10 mouse cellular contexts compared by ENCODE assay signal in the genomic region with DNA sequence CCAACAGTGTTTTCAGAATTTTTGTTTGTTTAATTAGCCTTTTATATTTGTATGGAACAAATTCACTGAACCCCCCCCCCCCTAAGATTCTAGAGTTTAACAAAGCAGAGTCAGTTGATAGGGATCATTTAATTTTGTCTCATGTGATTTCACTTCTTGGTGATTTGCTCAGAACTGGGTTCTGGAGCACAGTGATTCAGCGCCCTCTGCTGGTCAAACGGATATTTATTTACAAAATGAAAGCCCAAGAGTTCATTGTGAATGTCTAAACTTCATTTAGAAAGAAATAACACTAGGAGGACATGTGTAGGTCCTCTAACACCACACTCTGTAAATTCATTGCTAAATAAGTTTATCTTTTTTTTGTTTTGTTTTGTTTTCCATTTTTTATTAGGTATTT. TPM values are rescaled to one million over a fixed set of nuclear protein-coding genes. Genes with fewer than 3 reads are reported as not detected.
DNase-seq lines count a peak whose midpoint lies in the region; ATAC-seq and TF ChIP-seq lines count a peak whose summit lies in the region.
"Had no signal": no experiment of that assay in that cellular context is flagged by ENCODE, and none has a peak within 500 bp of the region (broad histone marks: within the 10 kb centered on the region; RNA-seq: fewer than 3 reads in every experiment).

No protein-coding gene starts in this region.

- H3K4me3 ChIP-seq in forebrain, embryonic 10.5 days, result no peak overlapping the region
- H3K4me3 ChIP-seq in forebrain, embryonic 15.5 days, result no peak overlapping the region
- no peak overlapping the region for H3K4me3 ChIP-seq in forebrain, embryonic 11.5 days (ENCODE audit: low read depth, low read length)
- H3K4me3 ChIP-seq in lung, embryonic 14.5 days (ENCODE audit: low read depth, low read length), result no peak overlapping the region
- H3K4me3 ChIP-seq: stomach, embryonic 15.5 days had no signal

- WGBS in forebrain, embryonic 10.5 days, result 1% methylated on average over 2 of the region's 2 CpGs
- WGBS in forebrain, embryonic 15.5 days, result 0% methylated on average over 2 of the region's 2 CpGs
- 0% methylated on average over 2 of the region's 2 CpGs for WGBS in forebrain, embryonic 11.5 days
- 0% methylated on average over 2 of the region's 2 CpGs for WGBS in lung, embryonic 14.5 days

- DNase-seq in forebrain, embryonic 10.5 days (ENCODE audit: extremely low spot score, low spot score), result peak; percentile 45
- peak; percentile 64 for DNase-seq in A20 (ENCODE audit: low read depth, low spot score)
- peak; percentile 26 to 60 for DNase-seq in adrenal gland, postnatal 36 days
- DNase-seq in forebrain, embryonic 11.5 days (ENCODE audit: low spot score), result peak; percentile 69
- peak; percentile 62 for DNase-seq in kidney, postnatal 14 days
- DNase-seq in lung, embryonic 14.5 days, result peak; percentile 93
- DNase-seq in right cerebral cortex, postnatal 25 days, result peak; percentile 8

- no peak overlapping the region for H3K4me2 ChIP-seq in forebrain, embryonic 15.5 days (replicated peaks)
- no peak overlapping the region for H3K4me2 ChIP-seq in forebrain, embryonic 11.5 days (ENCODE audit: low read depth, low read length, severe bottlenecking)
- H3K4me2 ChIP-seq in lung, embryonic 14.5 days, result no peak overlapping the region
- H3K4me2 ChIP-seq: stomach, embryonic 15.5 days had no signal

- peak; percentile 76 for TF ChIP-seq CTCF in lung, embryonic 14.5 days (IDR thresholded peaks at IDR 0.05; ENCODE audit: low read depth)

- H3K27ac ChIP-seq in forebrain, embryonic 10.5 days, result no peak overlapping the region
- no peak overlapping the region for H3K27ac ChIP-seq in forebrain, embryonic 15.5 days (replicated peaks)
- no peak overlapping the region for H3K27ac ChIP-seq in forebrain, embryonic 11.5 days (ENCODE audit: low read depth, low read length)
- no peak overlapping the region for H3K27ac ChIP-seq in lung, embryonic 14.5 days (ENCODE audit: low read depth)
- H3K27ac ChIP-seq: stomach, embryonic 15.5 days had no signal

- H3K27me3 ChIP-seq in forebrain, embryonic 10.5 days (ENCODE audit: poor library complexity, severe bottlenecking), result no peaks in the 10 kb centered on the region
- no peaks in the 10 kb centered on the region for H3K27me3 ChIP-seq in forebrain, embryonic 15.5 days
- H3K27me3 ChIP-seq in forebrain, embryonic 11.5 days (ENCODE audit: control insufficient read depth, insufficient read depth, low read length), result no peaks in the 10 kb centered on the region
- H3K27me3 ChIP-seq in lung, embryonic 14.5 days (ENCODE audit: insufficient read depth, low read length), result no peaks in the 10 kb centered on the region
- H3K27me3 ChIP-seq: stomach, embryonic 15.5 days had no signal

- H3K9me3 ChIP-seq in forebrain, embryonic 10.5 days, result no peaks in the 10 kb centered on the region
- no peaks in the 10 kb centered on the region for H3K9me3 ChIP-seq in forebrain, embryonic 15.5 days
- H3K9me3 ChIP-seq in forebrain, embryonic 11.5 days (ENCODE audit: control insufficient read depth, low read length), result no peaks in the 10 kb centered on the region
- H3K9me3 ChIP-seq in lung, embryonic 14.5 days (ENCODE audit: low read depth, low read length), result no peaks in the 10 kb centered on the region
- H3K9me3 ChIP-seq: stomach, embryonic 15.5 days had no signal

- no peak for ATAC-seq in forebrain, embryonic 15.5 days (replicated peaks)
- 0 out of 2 replicates have a peak, but pooled peaks have one; percentile 33 for ATAC-seq in forebrain, embryonic 11.5 days (replicated peaks; ENCODE audit: low FRiP score)
- ATAC-seq in lung, embryonic 14.5 days (ENCODE audit: insufficient read depth), result no peak

- peaks cover 9% of the 10 kb centered on the region for H3K4me1 ChIP-seq in forebrain, embryonic 10.5 days
- H3K4me1 ChIP-seq in forebrain, embryonic 15.5 days, result no peaks in the 10 kb centered on the region
- no peaks in the 10 kb centered on the region for H3K4me1 ChIP-seq in forebrain, embryonic 11.5 days (replicated peaks; ENCODE audit: control insufficient read depth, insufficient read depth, low read length)
- no peaks in the 10 kb centered on the region for H3K4me1 ChIP-seq in lung, embryonic 14.5 days (ENCODE audit: insufficient read depth)
- H3K4me1 ChIP-seq: stomach, embryonic 15.5 days had no signal

- no peaks in the 10 kb centered on the region for H3K36me3 ChIP-seq in forebrain, embryonic 10.5 days (replicated peaks)
- no peaks in the 10 kb centered on the region for H3K36me3 ChIP-seq in forebrain, embryonic 15.5 days
- no peaks in the 10 kb centered on the region for H3K36me3 ChIP-seq in forebrain, embryonic 11.5 days (ENCODE audit: control insufficient read depth, insufficient read depth, low read length)
- no peaks in the 10 kb centered on the region for H3K36me3 ChIP-seq in lung, embryonic 14.5 days (ENCODE audit: insufficient read depth)
- H3K36me3 ChIP-seq: stomach, embryonic 15.5 days had no signal

- no peak overlapping the region for H3K9ac ChIP-seq in forebrain, embryonic 15.5 days (replicated peaks)
- no peak overlapping the region for H3K9ac ChIP-seq in forebrain, embryonic 11.5 days (ENCODE audit: low read length)
- H3K9ac ChIP-seq in lung, embryonic 14.5 days, result no peak overlapping the region
- H3K9ac ChIP-seq: stomach, embryonic 15.5 days had no signal

RNA-seq across cellular contexts. Expression of a gene that starts 29.5 kb away (rescaled TPM):
- 0.22 and 0.38 TPM in 2 replicates for polyA plus RNA-seq in forebrain, embryonic 10.5 days (2016; fragmentation: Nextera tagmentation; extraction: Ambion mirVana)
- 0.10 and 0.19 TPM in 2 replicates for polyA plus RNA-seq in forebrain, embryonic 15.5 days (2015; fragmentation: Nextera tagmentation; extraction: Ambion mirVana)
- under 1 TPM in 1 of 2 experiments, not detected in 1; 0.20 TPM for total RNA-seq in adrenal gland, postnatal 36 days (2021)
- polyA plus RNA-seq in forebrain, embryonic 11.5 days (2014; fragmentation: Nextera tagmentation; extraction: Ambion mirVana), result 0.39 and 0.92 TPM in 2 replicates
- polyA plus RNA-seq in lung, embryonic 14.5 days (2014; fragmentation: Nextera tagmentation; extraction: Ambion mirVana), result 0.14 and 0.73 TPM in 2 replicates
- total RNA-seq: left cerebral cortex, postnatal 36 days had no signal

RNA-seq across cellular contexts. Expression of a gene that starts 35.2 kb away (rescaled TPM):
- not detected in 2 replicates for polyA plus RNA-seq in forebrain, embryonic 10.5 days (2016; fragmentation: Nextera tagmentation; extraction: Ambion mirVana)
- polyA plus RNA-seq in forebrain, embryonic 15.5 days (2015; fragmentation: Nextera tagmentation; extraction: Ambion mirVana), result not detected in 2 replicates
- total RNA-seq in adrenal gland, postnatal 36 days (2021), result not detected
- not detected in 2 replicates for polyA plus RNA-seq in forebrain, embryonic 11.5 days (2014; fragmentation: Nextera tagmentation; extraction: Ambion mirVana)
- not detected in 2 replicates for polyA plus RNA-seq in lung, embryonic 14.5 days (2014; fragmentation: Nextera tagmentation; extraction: Ambion mirVana)

Comparison
In these comparisons a context has a peak if more than half of its experiments do, and no peak if none do; other contexts are left out.
1. DNase-seq: peak in every context shown above with its lines; median percentile 93 in lung, embryonic 14.5 days; 69 in forebrain, embryonic 11.5 days; 64 in A20; 62 in kidney, postnatal 14 days; 45 in forebrain, embryonic 10.5 days; 43 in adrenal gland, postnatal 36 days; 8 in right cerebral cortex, postnatal 25 days.